Mouse (Mus musculus) lung, postnatal 0 days (tissue): ENCODE results near the gene Tcte1. TPM values are rescaled to one million over a fixed set of nuclear protein-coding genes. Genes with fewer than 3 reads are reported as not detected.

Experiments used
- ATAC-seq: fragments of 200-750 bp; cut with Nextera tagmentation; 2 replicates; pipeline ENCODE4 v1.8.0; 2017; ENCODE audit warnings: moderate library complexity
- DNase-seq: peaks from one replicate; pipeline ENCODE4 v3.0.0-alpha.2; 2016; ENCODE audit warnings: low spot score
- H3K27ac ChIP-seq: fragments of 300-500 bp; sonication (generic); 2 replicates; pipeline ENCODE4 v1.5.1; 2014; ENCODE audit warnings: antibody characterized with exemption, mild to moderate bottlenecking, low read length, mixed read lengths
- H3K27me3 ChIP-seq: fragments of 300-500 bp; sonication (generic); replicated peaks from 2 replicates; pipeline ENCODE4 v1.6.1; 2014; ENCODE audit warnings: low read length, mixed read lengths; ENCODE audit not compliant: insufficient read depth
- H3K36me3 ChIP-seq: fragments of 300-500 bp; sonication (generic); 2 replicates; pipeline ENCODE4 v1.6.1; 2014; ENCODE audit warnings: low read length, mixed read lengths; ENCODE audit not compliant: insufficient read depth
- H3K4me1 ChIP-seq: fragments of 300-500 bp; sonication (generic); 2 replicates; pipeline ENCODE4 v1.6.1; 2014; ENCODE audit warnings: antibody characterized with exemption, low read depth, low read length, mixed read lengths; ENCODE audit not compliant: insufficient read depth
- H3K4me2 ChIP-seq: fragments of 300-500 bp; sonication (generic); replicated peaks from 2 replicates; pipeline ENCODE4 v1.6.1; 2014; ENCODE audit warnings: low read depth, mild to moderate bottlenecking, low read length, moderate library complexity, mixed read lengths
- H3K4me3 ChIP-seq: fragments of 300-500 bp; sonication (generic); 2 replicates; pipeline ENCODE4 v1.5.1; 2014; ENCODE audit warnings: low read depth, low read length
- H3K9ac ChIP-seq: fragments of 300-500 bp; sonication (generic); replicated peaks from 2 replicates; pipeline ENCODE4 v1.6.1; 2014; ENCODE audit warnings: low read depth, mild to moderate bottlenecking
- H3K9me3 ChIP-seq: fragments of 300-500 bp; sonication (generic); 2 replicates; pipeline ENCODE4 v1.6.1; 2016; ENCODE audit warnings: low read length, mixed read lengths
- CTCF ChIP-seq: IDR thresholded peaks from 2 replicates; pipeline ENCODE4 v1.5.1; 2016; ENCODE audit warnings: antibody characterized with exemption, mild to moderate bottlenecking
- EP300 ChIP-seq: IDR thresholded peaks from 2 replicates; pipeline ENCODE4 v1.6.1; 2016; ENCODE audit warnings: antibody characterized with exemption, mild to moderate bottlenecking, control low read depth
- WGBS: fragments of 180-500 bp; shearing (Covaris S2); extraction: QIAGEN DNeasy Blood & Tissue Kit; methylation state at CpG from one replicate; pipeline ENCODE4 v1.1.7; 2014; 5-methylcytosine and 5-hydroxymethylcytosine counted together
- polyA plus RNA-seq: library from polyadenylated mRNA; unstranded; fragments of >200 nt; fragmentation: Nextera tagmentation; extraction: Ambion mirVana; gene quantifications from 2 replicates; pipeline ENCODE4 v1.2.1, GENCODE M21; 2015

The Tcte1 gene
- polyA plus RNA-seq, 1 experiment from 2014 or later, result 2.8 TPM

DNA sequence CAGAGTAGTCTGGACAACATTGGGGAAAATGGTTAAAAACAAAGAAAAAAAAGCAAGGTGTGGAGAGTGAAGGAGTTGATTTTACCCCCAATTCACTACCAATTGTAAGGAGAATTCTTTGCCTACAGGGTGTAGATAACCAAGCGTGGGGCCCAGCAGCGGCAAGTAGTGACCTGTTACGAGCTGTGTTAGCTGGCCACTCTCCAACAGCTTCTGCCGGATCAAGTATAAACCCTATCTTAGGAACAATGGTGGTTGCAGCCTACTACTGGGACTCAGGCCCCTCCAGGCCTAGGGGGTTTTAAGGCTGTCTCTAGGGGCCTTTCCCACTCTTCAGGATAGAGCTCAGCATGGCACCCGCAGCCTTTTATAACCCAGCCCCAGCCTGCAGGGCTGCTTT lies 55.0 kb downstream of the Tcte1 start:
- DNase-seq (no peak), ATAC-seq (no peak)
- no peak overlapping the region for H3K4me2 ChIP-seq
- H3K9me3 ChIP-seq, result no peaks in the 10 kb centered on the region
- 19% methylated on average over 5 of the region's 5 CpGs for WGBS
- peaks cover 14% of the 10 kb centered on the region for H3K4me1 ChIP-seq
- H3K36me3 ChIP-seq, result no peaks in the 10 kb centered on the region
- no peak overlapping the region for H3K27ac ChIP-seq
- H3K4me3 ChIP-seq, result no peak overlapping the region
- H3K9ac ChIP-seq, result no peak overlapping the region
- TF ChIP-seq EP300 (no peak), CTCF (no peak)
- H3K27me3 ChIP-seq, result no peaks in the 10 kb centered on the region

DNA sequence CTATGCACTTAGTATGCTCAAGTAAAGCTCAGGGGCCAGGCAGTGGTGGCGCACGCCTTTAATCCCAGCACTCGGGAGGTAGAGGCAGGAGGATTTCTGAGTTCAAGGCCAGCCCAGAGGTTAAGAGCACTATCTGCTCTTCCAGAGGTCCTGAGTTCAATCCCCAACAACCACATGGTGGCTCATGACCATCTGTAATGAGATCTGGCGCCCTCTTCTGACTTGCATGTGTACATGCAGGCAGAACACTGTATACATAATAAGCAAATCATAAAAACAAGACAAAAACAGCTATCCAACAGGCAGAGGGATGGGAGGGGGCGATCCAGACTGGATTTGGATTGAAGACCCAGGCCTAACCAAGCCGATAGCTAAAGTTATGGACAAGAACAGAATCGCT lies 55.6 kb downstream of the Tcte1 start:
- DNase-seq, result peak; percentile 53
- TF ChIP-seq CTCF, result peak; percentile 80
- TF ChIP-seq EP300, result no peak
- no peak for ATAC-seq
- Histone ChIP-seq H3K4me2 (no peak overlapping the region), H3K9me3 (no peaks in the 10 kb centered on the region), H3K4me3 (no peak overlapping the region), H3K36me3 (no peaks in the 10 kb centered on the region), H3K9ac (no peak overlapping the region), H3K27me3 (no peaks in the 10 kb centered on the region), H3K4me1 (peaks cover 14% of the 10 kb centered on the region), H3K27ac (no peak overlapping the region)
- 82% methylated on average over 7 of the region's 7 CpGs for WGBS

DNA sequence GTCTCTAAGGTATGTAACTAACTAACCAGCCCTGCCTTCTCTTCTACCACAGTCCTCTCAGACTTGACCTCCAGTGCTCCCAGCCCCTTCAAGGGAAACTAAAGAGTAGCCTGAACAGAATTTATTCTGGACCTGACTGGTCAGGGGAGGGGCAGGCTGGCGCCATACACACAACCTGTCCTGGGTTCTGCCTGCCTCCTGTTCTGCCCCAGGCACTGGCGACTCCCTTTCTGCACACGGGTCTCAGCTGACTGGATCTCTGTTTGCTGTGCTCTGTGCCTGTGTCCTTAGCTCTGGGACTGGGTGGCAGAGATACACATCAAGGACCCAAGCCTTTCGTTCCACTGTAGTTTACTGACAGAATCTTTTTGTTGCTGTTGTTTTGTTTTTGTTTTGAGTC lies 56.3 kb downstream of the Tcte1 start:
- Histone ChIP-seq H3K4me3 (no peak overlapping the region), H3K27ac (no peak overlapping the region), H3K4me2 (no peak overlapping the region), H3K36me3 (no peaks in the 10 kb centered on the region), H3K9me3 (no peaks in the 10 kb centered on the region), H3K4me1 (peaks cover 21% of the 10 kb centered on the region), H3K27me3 (no peaks in the 10 kb centered on the region), H3K9ac (no peak overlapping the region)
- no peak for DNase-seq
- WGBS, result 85% methylated on average over 4 of the region's 4 CpGs
- no peak for ATAC-seq
- no peak for TF ChIP-seq EP300
- TF ChIP-seq CTCF, result no peak

DNA sequence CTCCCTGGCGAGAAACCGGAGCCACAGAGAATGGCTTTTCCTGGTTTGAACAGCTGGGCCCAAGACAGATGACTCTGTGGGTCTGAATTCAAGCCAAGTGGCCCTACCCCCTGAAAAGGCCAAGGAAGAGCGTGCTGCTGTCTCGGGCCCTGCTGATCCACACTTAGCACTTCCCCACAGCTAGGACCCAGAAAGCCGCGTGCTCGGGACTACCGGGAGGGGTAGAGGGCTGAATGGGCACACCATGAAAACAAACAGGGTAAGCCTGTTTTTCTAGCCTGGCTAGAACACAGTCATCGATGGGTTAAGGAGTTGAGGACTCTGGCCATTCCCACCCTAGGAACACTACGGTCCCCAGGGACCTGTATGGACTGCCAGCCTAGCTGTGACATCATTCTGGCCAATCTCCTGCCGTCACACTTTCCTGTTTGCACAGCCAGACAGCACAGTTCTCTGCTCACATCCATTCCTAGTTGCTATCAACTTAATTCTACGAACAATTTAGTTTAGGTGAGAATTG lies 57.8 kb downstream of the Tcte1 start:
- ATAC-seq, result peak; percentile 58
- WGBS, result 17% methylated on average over 12 of the region's 12 CpGs

DNA sequence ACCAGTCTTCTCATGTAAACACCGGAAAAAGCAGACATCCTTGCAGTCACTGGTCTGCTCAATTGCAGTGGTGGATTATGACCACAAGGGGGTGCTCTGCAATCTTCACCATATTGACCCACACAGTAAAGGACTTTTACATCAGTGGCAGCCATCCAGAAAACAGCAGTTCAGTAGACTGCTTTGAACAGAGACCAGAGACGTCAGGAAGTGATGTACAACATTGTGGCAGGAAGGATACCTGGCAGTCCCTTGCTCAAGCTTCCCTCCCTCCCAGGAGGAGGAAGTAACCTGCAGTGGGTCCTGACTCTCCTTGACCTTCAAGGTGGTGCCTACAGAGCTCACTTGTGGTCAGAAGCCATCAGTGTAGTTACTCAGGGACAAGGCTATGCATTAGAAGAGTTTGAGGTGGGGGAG lies 58.3 kb downstream of the Tcte1 start:
- H3K9ac ChIP-seq, result no peak overlapping the region
- peaks cover 30% of the 10 kb centered on the region for H3K4me1 ChIP-seq
- TF ChIP-seq CTCF (peak; percentile 97), EP300 (peak; percentile 5; the same call in 1 of the 2 replicates)
- ATAC-seq (peak; percentile 37), DNase-seq (peak; percentile 95)
- WGBS, result 4% methylated on average over 2 of the region's 2 CpGs
- no peaks in the 10 kb centered on the region for H3K36me3 ChIP-seq
- H3K27me3 ChIP-seq, result no peaks in the 10 kb centered on the region
- peak overlapping the region; percentile 80 for H3K27ac ChIP-seq
- no peak overlapping the region for H3K4me3 ChIP-seq
- H3K9me3 ChIP-seq, result no peaks in the 10 kb centered on the region
- H3K4me2 ChIP-seq, result 0 out of 2 replicates have a peak overlapping the region, but pooled peaks have one; percentile 19

More for the DNA sequence above, 57.8 kb downstream of the Tcte1 start:
- peak overlapping the region; percentile 19; the same call in 1 of the 2 replicates for H3K4me2 ChIP-seq
- H3K27me3 ChIP-seq, result no peaks in the 10 kb centered on the region
- H3K36me3 ChIP-seq, result no peaks in the 10 kb centered on the region
- H3K9ac ChIP-seq, result no peak overlapping the region
- no peak overlapping the region for H3K4me3 ChIP-seq
- TF ChIP-seq EP300, result peak; percentile 80
- no peak for TF ChIP-seq CTCF
- DNase-seq, result peak; percentile 82
- peaks cover 30% of the 10 kb centered on the region for H3K4me1 ChIP-seq
- H3K9me3 ChIP-seq, result no peaks in the 10 kb centered on the region
- peak overlapping the region; percentile 80 for H3K27ac ChIP-seq

DNA sequence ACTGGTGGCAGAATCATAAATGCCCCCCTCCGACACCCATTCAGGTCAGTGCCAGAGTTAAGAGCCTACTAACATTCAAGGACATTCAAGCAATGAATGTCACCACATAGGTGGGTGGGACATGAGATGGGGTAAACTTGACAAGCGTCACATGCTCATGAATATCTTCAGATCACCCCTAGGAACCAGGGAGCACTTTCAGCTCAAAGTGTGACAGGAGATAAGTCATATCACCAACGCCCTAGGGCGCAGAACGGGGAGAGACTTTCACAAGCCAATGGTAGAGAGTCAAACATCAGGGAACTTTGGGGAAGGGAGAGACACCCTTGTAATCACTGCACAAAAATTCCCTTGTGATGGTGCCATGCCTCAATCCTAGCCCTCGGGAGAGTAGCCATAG lies 59.0 kb downstream of the Tcte1 start:
- TF ChIP-seq EP300 (no peak), CTCF (no peak)
- Histone ChIP-seq H3K27ac (no peak overlapping the region), H3K27me3 (no peaks in the 10 kb centered on the region), H3K4me1 (peaks cover 30% of the 10 kb centered on the region), H3K9me3 (no peaks in the 10 kb centered on the region), H3K9ac (no peak overlapping the region), H3K4me2 (no peak overlapping the region), H3K36me3 (no peaks in the 10 kb centered on the region), H3K4me3 (no peak overlapping the region)
- WGBS, result 85% methylated on average over 6 of the region's 6 CpGs
- DNase-seq (no peak), ATAC-seq (no peak)
